Mouse (Mus musculus): Measurements from ENCODE around the gene Slc9a4.
"Not testable (repeated sequence)": the region's sequence is repeated elsewhere in the genome, so short reads cannot be mapped to it uniquely, and the experiment has no call there.

Gene Slc9a4

DNA sequence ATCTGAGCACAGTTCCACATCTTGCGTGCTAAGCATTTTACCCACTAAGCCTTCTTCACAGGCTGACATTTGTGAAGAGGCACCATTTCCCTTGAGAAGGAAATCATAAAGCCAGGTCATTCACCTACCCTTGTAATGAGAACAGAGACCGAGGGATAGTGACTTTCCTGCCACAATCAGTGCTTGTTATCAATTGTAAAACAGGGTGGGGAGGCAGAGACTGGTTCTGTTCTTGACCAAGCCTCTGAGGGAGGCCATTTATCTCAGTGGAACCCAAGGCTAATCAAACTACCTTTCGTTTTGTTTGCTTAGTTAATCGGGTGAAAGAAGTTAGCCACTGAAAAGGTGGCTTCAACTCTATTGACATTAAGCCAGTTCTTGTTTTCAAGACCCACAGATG is 77.2 kb downstream of the Slc9a4 start:
- no peak for DNase-seq

DNA sequence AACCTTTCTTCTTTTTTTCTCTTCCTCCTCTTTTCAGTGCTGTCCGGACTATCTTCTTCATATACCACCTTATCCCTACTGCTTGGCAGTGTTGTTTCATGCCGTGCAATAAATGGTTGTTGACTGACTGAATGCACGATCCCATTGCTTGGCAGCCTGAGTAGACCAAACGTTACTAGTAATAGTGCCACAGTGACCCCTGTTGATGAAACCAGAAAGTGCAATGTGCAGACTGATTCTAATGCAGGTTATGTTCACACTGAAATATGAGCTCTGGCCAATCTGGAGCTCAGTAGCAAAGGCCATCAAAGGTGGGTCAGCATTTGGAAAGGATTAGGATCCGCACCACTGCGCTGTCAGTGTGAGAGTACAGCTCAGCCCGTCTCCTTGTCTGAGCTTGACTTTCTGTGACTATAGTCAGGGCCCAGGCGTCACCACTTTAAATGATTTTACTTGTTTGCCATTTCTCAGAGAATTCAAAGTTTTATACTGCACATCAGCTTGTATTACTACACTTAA is 78.2 kb downstream of the Slc9a4 start:
- DNase-seq: no peak

DNA sequence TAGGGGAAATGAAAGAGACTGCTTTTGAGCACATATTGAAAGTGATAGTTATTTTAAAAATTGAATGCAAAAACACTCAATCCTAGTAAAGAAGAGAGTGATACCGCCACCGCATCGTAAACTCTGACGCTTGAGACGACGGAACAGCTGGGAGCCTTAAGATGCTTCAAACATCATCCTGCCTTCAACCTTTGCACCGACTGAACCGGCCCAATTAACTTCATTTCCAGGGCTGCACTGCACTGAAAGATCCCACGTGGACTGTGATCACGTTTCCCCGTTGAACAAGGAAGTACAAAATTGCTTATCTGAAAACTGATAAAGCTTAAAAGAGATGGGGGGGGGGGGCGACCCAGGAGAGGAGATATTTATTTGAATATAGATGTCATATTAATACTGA is 79.1 kb downstream of the Slc9a4 start:
- no peak for DNase-seq

DNA sequence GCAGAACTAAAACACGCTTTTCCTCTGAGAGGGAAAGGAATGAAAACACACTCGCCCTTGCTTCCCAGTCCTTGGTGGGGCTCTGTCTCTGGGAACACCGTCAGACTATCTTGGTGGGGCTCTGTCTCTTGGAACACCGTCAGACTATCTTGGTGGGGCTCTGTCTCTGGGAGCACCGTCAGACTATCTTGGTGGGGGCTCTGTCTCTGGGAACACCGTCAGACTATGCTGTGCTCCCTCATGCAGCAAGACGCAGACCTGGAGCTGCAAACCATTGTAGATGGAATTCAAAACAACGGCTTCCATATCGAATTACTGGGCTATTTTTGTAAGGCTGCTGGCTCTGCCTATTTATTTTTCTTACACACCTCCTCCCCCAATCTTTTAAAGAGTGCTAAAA is 79.6 kb downstream of the Slc9a4 start:
- DNase-seq: no peak

DNA sequence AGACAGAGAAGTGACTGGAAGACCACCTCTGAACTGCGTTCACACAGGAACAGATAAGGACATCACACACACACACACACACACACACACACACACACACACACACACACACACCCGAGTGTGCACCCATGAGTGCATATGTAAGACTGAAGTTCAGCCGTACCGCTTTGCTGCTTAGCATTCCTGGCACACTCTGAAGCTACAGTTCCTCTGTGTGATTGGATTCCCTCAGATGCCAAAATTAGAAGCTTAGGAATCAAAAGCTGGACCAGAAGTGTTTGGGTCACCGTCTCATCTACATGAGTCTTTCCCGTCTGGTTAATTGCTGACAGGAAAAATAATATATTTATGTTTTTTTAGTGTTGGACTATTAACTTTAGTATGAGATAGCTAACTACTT is 81.0 kb downstream of the Slc9a4 start:
- DNase-seq: no peak

DNA sequence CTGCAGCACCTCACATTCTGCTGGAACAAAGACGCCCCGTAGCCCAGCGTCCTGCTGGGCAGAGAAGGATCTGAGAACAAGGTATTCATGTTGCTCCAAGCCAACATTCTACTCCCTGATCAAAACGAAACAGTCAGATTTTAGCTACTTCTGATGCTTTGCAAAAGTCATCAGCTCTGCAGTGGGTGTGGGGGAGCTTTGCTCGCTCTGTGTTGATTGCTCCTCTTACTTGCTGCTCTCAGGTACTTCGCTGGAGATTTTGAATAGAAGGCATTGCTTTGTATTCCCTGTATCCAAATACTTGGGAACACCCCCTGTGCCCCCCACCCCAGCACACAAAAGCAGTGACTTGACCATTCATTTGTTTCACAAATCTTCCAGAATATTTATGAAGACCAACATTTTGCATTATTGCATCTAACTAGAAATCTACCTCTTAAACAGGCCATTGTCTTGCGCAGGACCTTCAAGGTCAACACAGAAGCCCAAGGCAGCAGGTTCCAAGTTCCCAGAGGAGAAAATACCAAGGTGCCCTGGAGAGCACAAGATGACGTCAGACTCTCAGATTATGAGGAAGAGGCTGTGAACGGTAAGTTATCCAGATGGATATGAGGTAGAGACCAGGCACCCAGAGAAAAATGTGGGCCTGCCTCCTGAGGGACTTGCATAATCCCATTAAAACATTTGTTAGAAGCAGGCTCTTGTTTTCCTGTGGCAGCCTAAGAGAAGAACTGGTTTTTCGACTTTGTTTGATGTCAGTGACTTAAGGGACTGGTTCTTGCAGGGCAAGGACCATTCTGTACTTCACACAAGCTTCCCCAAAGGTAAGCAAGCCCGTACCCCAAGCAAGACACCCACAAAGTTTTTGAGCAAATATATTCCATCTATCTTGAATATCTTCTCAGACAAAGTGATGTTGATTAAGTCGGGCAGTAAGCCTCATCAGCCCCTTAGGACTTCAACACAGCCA is 85.8 kb downstream of the Slc9a4 start:
- no peak for DNase-seq

DNA sequence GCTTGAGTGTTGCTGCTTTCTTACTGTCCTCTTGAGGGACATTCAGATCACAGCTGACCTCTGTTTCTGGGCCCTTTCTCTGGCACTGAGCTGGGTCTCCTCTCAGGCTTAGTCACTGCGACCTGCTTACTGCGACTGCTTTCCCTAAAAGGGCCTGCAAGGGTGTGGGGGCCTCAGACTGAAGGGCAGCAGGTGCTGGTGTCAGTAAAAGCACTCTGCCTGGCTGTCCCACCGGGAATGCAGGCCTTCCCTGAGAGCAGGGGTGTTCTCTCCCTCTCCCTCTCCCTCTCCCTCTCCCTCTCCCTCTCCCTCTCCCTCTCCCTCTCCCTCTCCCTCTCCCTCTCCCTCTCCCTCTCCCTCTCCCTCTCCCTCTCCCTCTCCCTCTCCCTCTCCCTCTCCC is 87.6 kb downstream of the Slc9a4 start:
- not testable (repeated sequence) for DNase-seq

DNA sequence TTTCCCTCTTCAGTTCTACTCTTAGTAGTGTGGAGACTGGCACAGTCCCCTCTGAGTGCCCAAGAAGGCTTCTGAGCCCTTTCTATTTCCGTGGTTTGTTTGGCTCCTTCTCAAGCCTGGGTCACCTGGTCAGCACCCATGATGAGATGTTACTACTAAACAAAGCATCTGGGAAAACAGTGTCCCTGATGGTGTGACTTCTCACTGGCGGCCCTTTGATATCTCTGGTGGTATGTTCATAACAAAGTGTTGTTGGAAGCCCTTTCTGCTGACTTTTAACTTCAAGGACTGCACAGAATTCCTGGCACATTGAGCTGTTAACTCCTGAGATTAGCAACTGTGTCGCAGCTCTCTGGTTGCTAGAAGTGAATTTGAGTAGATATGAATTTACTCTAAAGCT is 90.1 kb downstream of the Slc9a4 start:
- no peak for DNase-seq

DNA sequence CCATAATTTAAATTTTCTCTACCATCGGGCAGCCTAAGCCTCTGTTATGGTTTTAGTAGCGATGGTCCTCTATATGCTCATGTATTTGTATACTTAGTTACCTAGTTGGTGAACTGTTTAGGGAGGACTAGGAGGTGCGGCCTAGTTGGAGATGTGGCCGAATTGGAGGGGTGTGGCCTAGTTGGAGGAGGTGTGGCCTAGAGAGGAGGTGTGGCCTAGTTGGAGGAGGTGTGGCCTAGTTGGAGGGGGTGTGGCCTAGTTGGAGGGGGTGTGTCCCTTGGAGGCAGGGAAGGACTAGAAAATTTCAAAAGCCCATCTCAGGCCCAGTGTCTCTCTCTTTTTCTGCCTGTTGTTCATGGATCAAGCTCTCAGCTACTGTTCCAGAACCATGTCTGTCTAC is 91.6 kb downstream of the Slc9a4 start:
- no peak for DNase-seq

DNA sequence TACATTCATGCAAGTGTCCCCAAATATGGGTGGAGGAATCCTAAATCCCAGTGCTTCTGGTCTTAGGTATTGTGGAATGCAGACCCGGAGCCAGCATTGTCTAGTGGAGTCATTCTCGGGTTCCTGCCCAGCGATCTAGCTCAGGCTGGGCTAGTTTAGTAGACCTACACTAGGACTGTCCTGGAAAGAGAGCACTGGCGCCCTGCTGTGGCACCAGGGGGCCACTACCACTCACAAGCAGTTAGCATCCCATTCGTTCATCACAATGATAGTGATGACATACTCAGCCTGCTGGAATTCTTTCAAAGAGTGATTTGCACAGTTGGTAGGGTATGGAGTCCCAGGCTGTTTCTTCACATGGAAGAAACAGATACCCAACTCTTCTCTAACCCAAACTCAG is 97.4 kb downstream of the Slc9a4 start:
- DNase-seq: no peak

Measured in cerebellum, adult 11 months (tissue).